Mouse (Mus musculus): ENCODE results near the gene Adh5.

Gene Adh5

GRCm38 (mm10) chr3:138442612-138443464, at the start of gene Adh5:
Gene Adh5, plus strand, starts transcription at chr3:138443093.
- peak; percentile 96 for DNase-seq

GRCm38 (mm10) chr3:138404872-138405271, 38.0 kb upstream of the Adh5 start:
- DNase-seq, result no peak

GRCm38 (mm10) chr3:138405341-138405740, 37.6 kb upstream of the Adh5 start:
- DNase-seq, result peak; percentile 60

GRCm38 (mm10) chr3:138405840-138406239, 37.1 kb upstream of the Adh5 start:
- no peak for DNase-seq

GRCm38 (mm10) chr3:138407920-138408319, 35.0 kb upstream of the Adh5 start:
- DNase-seq, result no peak

GRCm38 (mm10) chr3:138409585-138409984, 33.3 kb upstream of the Adh5 start:
- DNase-seq, result no peak

- DNase-seq, result no peak
Observed at GRCm38 (mm10) chr3:138410211-138410610, 32.7 kb upstream of the Adh5 start.

- DNase-seq, result peak; percentile 37
Observed at GRCm38 (mm10) chr3:138415121-138415690, 27.7 kb upstream of the Adh5 start, which contains the start of gene Adh4. Gene Adh4, plus strand, starts transcription at chr3:138415466.

- no peak for DNase-seq
Observed at GRCm38 (mm10) chr3:138419369-138419768, 23.5 kb upstream of the Adh5 start.

GRCm38 (mm10) chr3:138420385-138420784, 22.5 kb upstream of the Adh5 start:
- no peak for DNase-seq

- no peak for DNase-seq
Observed at GRCm38 (mm10) chr3:138423664-138424063, 19.2 kb upstream of the Adh5 start.

GRCm38 (mm10) chr3:138424247-138424646, 18.6 kb upstream of the Adh5 start:
- DNase-seq, result no peak

- no peak for DNase-seq
Observed at GRCm38 (mm10) chr3:138430360-138430976, 12.4 kb upstream of the Adh5 start.

GRCm38 (mm10) chr3:138431835-138432234, 11.1 kb upstream of the Adh5 start:
- peak; percentile 57 for DNase-seq

- no peak for DNase-seq
Observed at GRCm38 (mm10) chr3:138438716-138439115, 4.2 kb upstream of the Adh5 start.

- DNase-seq, result no peak
Observed at GRCm38 (mm10) chr3:138442203-138442602, 690 bp upstream of the Adh5 start.

GRCm38 (mm10) chr3:138443465-138443771, 525 bp downstream of the Adh5 start:
- DNase-seq, result no peak

GRCm38 (mm10) chr3:138448077-138448860, 5.4 kb downstream of the Adh5 start:
- no peak for DNase-seq

- DNase-seq, result no peak
Observed at GRCm38 (mm10) chr3:138452169-138452568, 9.3 kb downstream of the Adh5 start.

- DNase-seq, result no peak
Observed at GRCm38 (mm10) chr3:138454234-138454633, 11.3 kb downstream of the Adh5 start.

- no peak for DNase-seq
Observed at GRCm38 (mm10) chr3:138454711-138455435, 12.0 kb downstream of the Adh5 start.

GRCm38 (mm10) chr3:138458441-138458840, 15.5 kb downstream of the Adh5 start:
- no peak for DNase-seq

GRCm38 (mm10) chr3:138460260-138460659, 17.4 kb downstream of the Adh5 start:
- DNase-seq, result peak; percentile 41

Data from embryo, embryonic 11 days (tissue).